Mouse (Mus musculus) cortical plate, adult 2 months (tissue): Measurements from ENCODE around the gene Crtap.

Source experiments
- CTCF ChIP-seq: fragments of 200-500 bp; IDR thresholded peaks from 2 replicates; pipeline ENCODE4 v1.5.1; 2011; ENCODE audit warnings: mild to moderate bottlenecking, control low read depth, low read length; ENCODE audit not compliant: insufficient read depth; ENCODE audit errors: extremely low read depth
- POLR2A ChIP-seq: fragments of 200-500 bp; IDR thresholded peaks from 2 replicates; pipeline ENCODE4 v1.6.1; 2011; ENCODE audit warnings: mild to moderate bottlenecking, low read length, control low read depth; ENCODE audit not compliant: insufficient read depth; ENCODE audit errors: extremely low read depth

DNA sequence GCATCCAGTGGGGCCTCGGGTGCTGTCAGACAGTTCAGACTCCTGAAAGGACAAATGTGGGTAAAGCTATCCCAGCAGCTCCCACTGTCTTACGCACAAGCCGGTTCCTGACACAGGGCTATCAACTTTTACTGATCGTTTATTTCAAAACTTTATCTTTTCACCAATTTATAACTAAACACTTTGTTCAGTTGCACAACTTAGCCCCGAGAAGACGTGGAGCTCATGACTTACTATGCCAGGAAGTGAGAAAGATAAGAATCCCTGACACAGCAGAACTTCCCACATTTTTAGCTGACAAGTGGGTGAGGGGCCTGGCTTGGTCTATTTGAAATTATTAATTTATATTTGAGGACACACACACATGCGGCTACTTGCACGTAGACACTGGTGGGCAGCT lies 4.2 kb upstream of the Crtap start:
- TF ChIP-seq CTCF (no peak), POLR2A (no peak)
